30 mouse cellular contexts compared by ENCODE assay signal in genomic region chr13:18133646-18134045, GRCm38 (mm10).
"Had no signal": no experiment of that assay in that cellular context is flagged by ENCODE, and none has a peak within 500 bp of the region (broad histone marks: within the 10 kb centered on the region; RNA-seq: fewer than 3 reads in every experiment).

No protein-coding gene starts in this region.

- DNase-seq: left cerebral cortex, postnatal 4 days; liver; liver, embryonic 13.5 days; liver, postnatal 0 days; lung, adult 18-20 months; lung, adult 2 months; lung, embryonic 14.5 days; lung, postnatal 10 days; lung, postnatal 14 days; lung, postnatal 36 days; lung, postnatal 4 days; midbrain, embryonic 14.5 days had no signal

- H3K9ac ChIP-seq: limb, embryonic 12.5 days; limb, embryonic 13.5 days; limb, embryonic 15.5 days; liver, embryonic 12.5 days; liver, embryonic 13.5 days; liver, embryonic 14.5 days; liver, embryonic 15.5 days; liver, postnatal 0 days; lung, embryonic 14.5 days; lung, embryonic 15.5 days; midbrain, embryonic 12.5 days; midbrain, embryonic 13.5 days; neural tube, embryonic 12.5 days had no signal

- H3K4me3 ChIP-seq: left cerebral cortex, adult 2 months; limb, embryonic 10.5 days; limb, embryonic 12.5 days; limb, embryonic 13.5 days; limb, embryonic 15.5 days; liver, embryonic 12.5 days; liver, embryonic 13.5 days; liver, embryonic 15.5 days; lung, embryonic 15.5 days; megakaryocyte, embryonic 14.5 days; midbrain, embryonic 10.5 days; midbrain, embryonic 12.5 days; midbrain, embryonic 13.5 days; myocyte; neural tube, embryonic 12.5 days had no signal

- ATAC-seq: liver, embryonic 12.5 days; liver, postnatal 0 days; lung, postnatal 0 days had no signal

- H3K9me3 ChIP-seq: limb, embryonic 10.5 days; limb, embryonic 12.5 days; limb, embryonic 13.5 days; limb, embryonic 15.5 days; liver, embryonic 12.5 days; liver, embryonic 13.5 days; liver, embryonic 15.5 days; lung, embryonic 15.5 days; megakaryocyte, embryonic 14.5 days; midbrain, embryonic 10.5 days; midbrain, embryonic 12.5 days; midbrain, embryonic 13.5 days; neural tube, embryonic 12.5 days had no signal

- H3K4me1 ChIP-seq: limb, embryonic 15.5 days; liver, embryonic 12.5 days; liver, embryonic 13.5 days; liver, embryonic 15.5 days; lung, embryonic 15.5 days; megakaryocyte, embryonic 14.5 days had no signal

- H3K27me3 ChIP-seq: limb, embryonic 12.5 days; limb, embryonic 13.5 days; limb, embryonic 15.5 days; liver, embryonic 12.5 days; liver, embryonic 13.5 days; liver, embryonic 15.5 days; lung, embryonic 15.5 days; megakaryocyte, embryonic 14.5 days; midbrain, embryonic 12.5 days; midbrain, embryonic 13.5 days; neural tube, embryonic 12.5 days had no signal

- H3K27ac ChIP-seq: left cerebral cortex, adult 2 months; limb, embryonic 10.5 days; limb, embryonic 12.5 days; limb, embryonic 13.5 days; limb, embryonic 15.5 days; liver, embryonic 12.5 days; liver, embryonic 13.5 days; liver, embryonic 14.5 days; liver, embryonic 15.5 days; lung, embryonic 15.5 days; macrophage; midbrain, embryonic 12.5 days; midbrain, embryonic 13.5 days; neural tube, embryonic 12.5 days had no signal

- H3K4me2 ChIP-seq: limb, embryonic 12.5 days; limb, embryonic 13.5 days; limb, embryonic 15.5 days; liver, embryonic 11.5 days; liver, embryonic 12.5 days; liver, embryonic 13.5 days; liver, embryonic 15.5 days; lung, embryonic 14.5 days; lung, embryonic 15.5 days; midbrain, embryonic 12.5 days; midbrain, embryonic 13.5 days; neural tube, embryonic 12.5 days had no signal

- H3K36me3 ChIP-seq: limb, embryonic 10.5 days; limb, embryonic 12.5 days; limb, embryonic 13.5 days; limb, embryonic 15.5 days; liver, embryonic 12.5 days; liver, embryonic 13.5 days; liver, embryonic 15.5 days; lung, embryonic 15.5 days; midbrain, embryonic 10.5 days; midbrain, embryonic 12.5 days; midbrain, embryonic 13.5 days; neural tube, embryonic 12.5 days had no signal
